Mouse (Mus musculus) thymus, postnatal 25 days (tissue): ENCODE measurements at regions not wholly inside any gene's neighbourhood (a gene's known extent, or its start where the extent isn't known, plus 50 kb on each side); places are given as distances from the start of the nearest gene placed in this dataset.

Experiments
- DNase-seq: peaks from one replicate; pipeline ENCODE4 v3.0.0; 2022

DNA sequence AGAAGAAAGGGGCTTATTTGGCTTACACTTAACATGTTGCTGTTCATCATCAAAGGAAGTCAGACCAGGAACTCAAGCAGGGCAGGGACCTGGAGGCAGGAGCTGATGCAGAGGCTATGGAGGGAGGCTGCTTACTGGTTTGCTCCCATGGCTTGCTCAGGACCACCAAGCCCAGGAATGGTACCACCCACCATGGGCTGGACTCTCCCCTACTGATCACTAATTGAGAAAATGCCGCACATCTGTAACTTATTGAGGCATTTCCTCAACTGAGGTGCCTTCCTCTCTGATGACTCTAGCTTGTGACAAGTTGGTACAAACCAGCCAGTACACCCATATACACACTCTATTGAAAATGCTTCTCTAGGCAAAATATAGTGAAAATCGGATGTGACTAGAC is 138.9 kb upstream of the Krr1 start:
- no peak for DNase-seq

DNA sequence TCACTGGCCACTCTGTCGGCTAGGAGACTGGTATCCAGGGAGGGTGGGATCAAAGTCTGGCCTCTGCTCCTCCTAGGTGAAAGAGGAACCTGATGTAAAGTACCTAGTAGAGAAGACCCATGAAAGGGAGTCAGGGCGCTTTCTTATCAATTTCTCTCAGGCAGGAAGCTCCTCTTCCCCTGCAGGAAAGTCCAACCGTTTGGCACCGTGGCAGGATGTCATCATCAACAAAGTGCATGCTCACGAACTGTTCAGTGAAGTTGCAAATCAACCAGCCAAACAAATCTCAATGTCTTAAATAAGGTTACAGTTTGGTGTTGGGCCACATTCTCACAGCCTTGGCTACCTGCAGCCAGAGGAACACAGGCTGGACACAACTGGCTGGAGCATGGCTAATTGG is 138.2 kb upstream of the Krr1 start:
- DNase-seq: no peak

DNA sequence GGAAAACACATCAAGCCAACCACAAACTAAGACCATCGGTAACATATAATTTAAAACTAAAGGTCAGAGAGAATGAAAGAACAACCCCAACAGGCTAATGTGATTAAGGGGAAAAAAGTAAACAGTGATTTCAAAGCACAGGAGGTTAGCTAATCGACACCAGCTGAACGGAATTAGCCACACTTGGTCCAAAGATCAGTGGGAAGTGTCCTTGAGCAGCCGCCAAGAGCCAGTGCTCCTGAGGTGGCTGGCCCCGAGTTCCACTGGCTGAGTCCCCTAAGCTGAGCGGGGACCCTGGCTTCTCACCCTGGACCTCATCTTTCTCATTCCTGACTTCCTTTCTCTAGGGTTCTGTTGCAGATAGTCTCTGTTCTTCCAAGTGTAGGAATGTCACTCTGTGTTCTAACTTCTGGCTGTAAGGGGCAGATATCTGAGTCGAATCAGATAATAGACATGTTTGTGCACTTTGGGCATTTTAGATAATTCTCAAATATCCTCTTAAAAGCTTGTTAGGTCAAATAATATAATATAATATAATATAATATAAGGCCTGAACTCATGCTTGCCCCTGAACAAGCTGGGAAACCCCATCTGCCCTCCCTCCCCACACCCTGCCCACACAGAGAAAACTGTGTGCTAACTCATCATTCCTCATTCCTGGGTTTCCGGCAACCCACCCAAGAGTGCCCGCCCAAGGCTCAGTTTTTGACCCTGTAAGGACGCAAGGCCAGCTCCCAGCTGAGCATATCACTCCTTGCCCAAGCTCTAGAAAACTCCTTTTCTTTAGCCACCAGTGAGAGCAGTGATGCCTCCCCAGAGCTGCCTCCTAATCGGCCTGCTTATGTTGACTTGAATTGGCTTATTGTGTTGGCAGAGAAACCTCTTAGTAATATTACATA is 137.3 kb upstream of the Krr1 start:
- no peak for DNase-seq

DNA sequence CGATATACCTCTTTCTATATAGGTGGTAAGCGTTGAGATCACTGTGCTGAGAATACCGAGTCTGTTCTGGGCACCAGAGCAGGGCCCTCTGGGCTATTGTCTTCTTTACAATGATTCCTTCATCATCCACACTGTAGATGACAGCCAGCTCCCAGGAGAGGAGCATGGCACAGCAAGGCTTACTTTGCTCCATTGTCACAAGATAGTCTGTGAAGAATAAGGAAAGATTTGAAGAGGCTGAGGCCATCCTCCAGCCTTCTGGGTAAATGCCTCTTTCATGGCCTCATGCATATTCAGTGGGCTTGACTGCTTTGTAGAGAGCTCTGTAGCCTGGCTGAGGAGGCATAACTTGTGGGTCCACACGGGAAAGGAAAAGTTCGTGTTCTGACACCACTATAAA is 136.3 kb upstream of the Krr1 start:
- no peak for DNase-seq

DNA sequence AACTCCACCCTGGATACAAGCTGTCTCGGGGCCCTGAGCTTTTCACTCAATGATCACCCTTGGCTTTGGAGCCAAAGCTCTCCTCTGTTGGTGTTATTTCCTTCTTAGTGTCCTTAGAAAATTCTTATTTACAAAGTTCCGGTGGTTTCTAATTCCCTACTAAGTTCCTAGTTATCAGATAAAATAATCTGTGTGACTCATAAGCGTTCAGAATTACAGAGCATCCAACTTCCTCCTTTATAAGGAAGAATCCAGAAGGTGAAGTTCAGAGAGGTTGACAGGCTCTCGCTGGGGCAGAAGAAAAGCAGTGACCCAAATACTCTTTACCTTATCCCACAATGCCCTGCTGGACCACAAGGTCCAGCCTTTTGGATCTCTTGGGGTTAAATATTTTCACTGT is 135.7 kb upstream of the Krr1 start:
- DNase-seq: no peak

DNA sequence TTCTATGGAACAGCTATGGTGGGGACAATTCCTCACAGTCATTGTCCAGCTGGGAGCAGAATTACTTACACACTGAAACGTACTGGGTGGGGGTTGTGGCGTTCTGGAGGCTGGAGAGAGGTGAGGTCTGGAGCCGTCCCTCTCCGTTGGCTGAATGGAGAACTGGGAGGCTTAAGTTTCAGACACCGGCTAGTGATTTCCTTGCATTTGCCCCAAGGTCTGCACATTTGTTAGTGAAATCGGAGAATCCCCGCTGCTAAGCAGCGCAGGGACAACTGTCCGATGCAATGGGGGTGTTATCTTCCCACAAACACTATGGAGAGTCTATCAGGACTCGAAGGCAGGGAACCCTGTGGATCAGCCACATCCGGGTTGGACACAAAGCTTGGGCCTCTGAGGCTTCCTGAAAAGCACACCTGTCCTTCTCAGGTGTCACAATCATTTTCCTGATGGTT is 130.1 kb upstream of the Krr1 start:
- DNase-seq: no peak

DNA sequence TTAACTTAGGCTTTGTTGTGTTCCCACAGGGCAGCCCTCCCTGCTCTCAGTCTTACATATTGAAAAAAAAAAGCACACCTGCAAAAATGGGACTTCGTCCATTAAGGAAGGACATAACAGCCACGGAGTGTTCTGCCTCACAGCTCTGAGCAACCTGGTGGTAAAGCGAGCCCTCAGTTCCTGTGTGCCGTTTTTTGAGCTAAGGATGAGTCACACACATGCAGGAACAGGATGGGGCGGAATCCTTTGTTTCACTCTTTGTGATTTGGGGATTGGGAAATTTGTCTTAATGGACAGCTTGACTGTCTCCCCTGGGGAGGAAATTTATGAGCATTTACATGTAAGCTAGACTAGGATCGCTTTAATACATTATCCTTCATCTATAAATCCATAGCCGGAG is 129.6 kb upstream of the Krr1 start:
- DNase-seq: no peak

DNA sequence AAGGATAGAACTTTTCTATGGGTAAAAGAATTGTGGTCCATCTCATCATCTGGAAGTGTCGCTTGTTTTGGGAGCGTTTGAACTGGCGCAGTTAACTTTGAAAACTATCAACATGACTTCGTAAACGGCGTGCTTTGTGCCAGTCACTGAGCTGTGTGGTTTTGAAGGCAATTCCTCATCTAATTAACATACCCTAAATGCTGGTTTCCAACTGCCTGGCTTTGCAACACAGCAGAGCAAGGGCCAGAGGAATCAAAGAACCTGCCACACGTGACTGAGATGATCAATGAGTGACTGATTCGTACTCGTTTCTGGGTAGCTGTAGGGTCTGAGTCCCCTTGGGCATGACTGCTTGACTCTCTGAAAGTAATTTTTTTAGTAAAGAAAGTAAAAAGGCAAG is 129.2 kb upstream of the Krr1 start:
- DNase-seq: no peak

DNA sequence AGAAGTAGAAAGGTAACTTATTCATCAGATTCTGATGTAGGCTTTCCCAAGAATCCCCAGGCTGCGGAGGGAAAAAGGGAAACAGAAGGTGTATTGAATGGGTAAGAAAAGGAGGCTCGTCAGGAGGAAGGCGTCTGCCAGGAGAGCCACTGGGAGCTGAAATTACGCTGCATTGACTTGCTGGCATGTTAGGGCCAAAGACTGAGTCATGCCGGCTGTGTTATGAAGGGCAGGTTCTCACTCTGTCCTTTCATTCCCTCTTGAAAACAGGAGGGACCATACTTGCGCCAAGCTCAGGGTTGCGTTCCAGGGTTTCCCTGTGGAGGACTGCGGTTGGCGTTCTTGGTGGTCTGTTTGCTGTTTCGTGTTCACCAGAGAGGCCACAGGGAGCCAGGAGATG is 128.3 kb upstream of the Krr1 start:
- DNase-seq: no peak

DNA sequence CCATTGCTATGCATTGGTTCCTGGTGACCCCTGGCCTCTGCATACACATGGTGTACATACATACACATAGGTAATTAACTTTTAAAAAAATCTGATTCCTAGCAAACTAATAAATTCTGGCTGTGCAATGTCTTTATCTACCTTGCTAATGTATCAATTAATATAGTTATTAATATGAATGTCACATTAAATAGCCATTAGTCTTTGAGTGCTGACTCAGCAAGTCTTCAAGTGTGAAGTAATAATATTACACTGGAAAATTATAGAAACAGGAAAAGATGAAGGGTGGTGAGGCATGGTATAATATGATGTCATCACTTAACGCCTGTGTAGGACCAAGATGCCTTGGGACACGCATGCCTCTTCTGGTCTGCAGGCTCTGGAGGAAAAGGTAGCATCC is 126.5 kb upstream of the Krr1 start:
- no peak for DNase-seq

DNA sequence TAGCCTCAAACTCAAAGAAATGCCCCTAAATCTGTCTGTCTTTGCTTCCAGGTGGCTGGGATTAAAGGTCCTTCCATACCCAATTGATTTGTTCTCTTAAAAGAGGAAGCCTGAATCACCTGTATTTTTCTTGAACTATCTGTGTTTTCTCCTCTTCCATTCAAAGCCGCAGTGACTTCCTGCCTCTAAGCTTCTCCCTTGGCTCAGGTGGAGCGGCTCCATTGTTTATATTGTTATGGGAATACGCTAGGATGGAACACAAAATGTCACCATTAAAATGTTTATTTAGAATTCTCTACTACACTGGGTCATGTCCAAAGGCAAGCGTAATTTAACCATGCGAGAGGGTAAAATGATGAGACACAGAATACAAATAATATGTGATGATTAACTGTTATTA is 118.2 kb upstream of the Krr1 start:
- DNase-seq: no peak

DNA sequence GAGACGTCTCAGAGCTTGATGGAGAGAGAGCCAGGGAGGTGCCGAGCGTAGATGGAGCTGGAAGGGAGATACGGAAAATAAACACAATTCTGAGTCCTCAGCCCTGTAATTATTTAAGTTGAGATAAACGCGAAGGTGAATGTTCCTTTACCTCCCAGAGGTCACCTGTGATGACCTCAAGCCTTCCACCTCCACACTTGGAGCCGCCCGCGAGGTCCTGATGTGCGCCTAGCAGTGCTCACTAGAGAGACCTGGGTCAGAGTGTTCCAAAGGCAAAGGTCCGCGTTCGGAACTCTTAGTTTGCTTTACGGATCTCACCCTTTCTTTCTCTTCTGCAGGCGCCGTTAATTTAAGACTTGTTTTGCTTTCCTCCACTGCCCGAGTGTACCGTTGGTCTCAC is 117.0 kb upstream of the Krr1 start:
- DNase-seq: no peak

DNA sequence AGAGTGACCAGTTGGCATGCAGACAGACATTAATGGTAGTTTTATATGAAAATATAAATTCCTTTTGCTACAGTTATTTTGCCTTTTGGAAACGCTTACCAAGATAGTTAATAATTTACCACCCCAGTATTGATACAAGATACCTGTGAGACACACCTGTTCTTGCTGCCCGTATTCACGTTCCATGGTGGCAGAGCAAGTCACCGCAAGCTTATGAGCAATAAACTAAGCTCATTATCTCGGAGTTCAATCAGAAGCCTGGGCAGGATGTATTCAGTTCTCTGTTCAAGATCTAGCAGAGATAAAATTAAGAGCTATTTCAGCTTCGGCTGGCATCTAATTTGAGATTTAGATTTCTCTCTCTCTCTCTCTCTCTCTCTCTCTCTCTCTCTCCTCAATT is 114.1 kb upstream of the Krr1 start:
- no peak for DNase-seq

DNA sequence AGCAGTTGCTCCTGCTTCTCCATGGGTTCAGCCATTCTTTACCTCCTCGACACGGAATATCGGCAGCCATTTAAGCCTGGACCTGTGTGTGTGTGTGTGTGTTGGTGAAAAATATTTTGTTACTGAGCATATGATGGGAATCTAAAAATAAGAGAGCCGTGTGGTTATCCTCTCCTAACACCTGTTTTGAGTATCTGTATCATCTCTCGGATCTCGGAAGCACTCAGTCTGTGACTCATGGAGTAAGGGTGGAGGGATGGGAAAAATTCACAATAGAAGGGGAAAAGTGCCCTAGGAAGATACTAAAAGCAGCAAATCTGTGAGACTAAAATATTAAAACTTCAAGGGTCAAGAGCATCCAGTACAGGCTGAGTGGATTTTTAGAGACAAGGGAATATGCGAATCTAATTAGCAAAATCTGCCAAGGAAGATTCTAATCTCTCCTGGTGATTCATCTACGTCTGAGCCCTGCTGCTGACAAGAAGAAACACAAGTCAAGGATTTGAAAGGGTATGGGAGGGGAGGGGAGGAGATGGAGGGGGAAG is 107.1 kb upstream of the Krr1 start:
- DNase-seq: no peak

DNA sequence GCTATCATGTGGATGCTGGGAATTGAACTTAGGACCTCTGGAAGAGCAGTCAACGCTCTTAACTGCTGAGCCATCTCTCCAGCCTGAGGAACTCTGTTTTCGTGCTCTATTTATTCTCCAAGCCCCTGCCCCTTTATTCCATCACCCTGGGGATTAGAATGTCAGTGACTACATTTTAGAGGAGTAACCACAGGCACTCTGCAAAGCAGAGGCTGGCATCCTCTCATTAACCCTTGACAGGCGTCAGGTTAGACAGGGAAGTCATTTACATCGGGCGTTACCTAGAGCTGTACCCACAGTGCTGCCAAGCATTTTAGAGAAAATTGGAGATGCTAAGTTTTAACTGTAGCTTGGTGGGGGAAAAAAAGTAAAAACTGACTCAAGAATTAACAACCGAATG is 105.4 kb upstream of the Krr1 start:
- DNase-seq: no peak

DNA sequence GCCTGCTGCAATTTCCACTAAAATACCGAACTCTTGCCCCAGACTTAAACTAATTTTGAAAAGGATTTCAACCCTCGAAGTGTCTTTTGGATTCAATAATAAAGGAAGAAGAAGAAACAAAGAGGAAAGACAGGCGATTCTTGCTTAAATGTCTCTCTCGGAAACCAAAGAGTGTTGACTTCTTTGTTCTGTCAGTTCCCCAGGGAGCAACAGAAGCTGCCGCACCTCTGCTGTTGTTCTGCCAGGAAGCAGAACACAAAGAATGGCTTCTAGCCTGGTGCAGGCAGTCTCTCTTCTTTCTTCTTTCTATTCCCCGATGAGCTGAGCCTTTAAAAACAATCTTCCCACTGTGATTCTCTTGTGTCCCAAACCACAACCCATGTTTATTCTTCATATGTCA is 104.9 kb upstream of the Krr1 start:
- no peak for DNase-seq

DNA sequence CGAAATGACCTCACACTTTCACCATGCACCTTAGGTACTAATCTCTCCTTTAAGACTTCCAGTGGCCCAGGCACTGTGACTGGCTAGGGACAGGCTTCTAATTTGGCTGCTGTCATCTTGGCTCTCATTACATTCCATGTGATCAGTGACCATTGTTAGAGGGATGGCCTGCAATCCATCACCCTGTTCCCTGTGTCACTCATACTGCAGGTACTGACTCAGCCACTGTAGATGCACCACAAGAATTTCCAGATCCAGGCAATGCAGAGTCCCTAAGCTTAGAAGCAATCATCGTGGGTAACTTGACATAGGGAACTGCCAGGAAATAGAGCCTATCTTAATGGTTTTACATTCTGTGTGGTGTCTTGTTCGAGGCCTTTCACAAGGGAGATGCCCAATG is 92.1 kb upstream of the Krr1 start:
- DNase-seq: no peak

DNA sequence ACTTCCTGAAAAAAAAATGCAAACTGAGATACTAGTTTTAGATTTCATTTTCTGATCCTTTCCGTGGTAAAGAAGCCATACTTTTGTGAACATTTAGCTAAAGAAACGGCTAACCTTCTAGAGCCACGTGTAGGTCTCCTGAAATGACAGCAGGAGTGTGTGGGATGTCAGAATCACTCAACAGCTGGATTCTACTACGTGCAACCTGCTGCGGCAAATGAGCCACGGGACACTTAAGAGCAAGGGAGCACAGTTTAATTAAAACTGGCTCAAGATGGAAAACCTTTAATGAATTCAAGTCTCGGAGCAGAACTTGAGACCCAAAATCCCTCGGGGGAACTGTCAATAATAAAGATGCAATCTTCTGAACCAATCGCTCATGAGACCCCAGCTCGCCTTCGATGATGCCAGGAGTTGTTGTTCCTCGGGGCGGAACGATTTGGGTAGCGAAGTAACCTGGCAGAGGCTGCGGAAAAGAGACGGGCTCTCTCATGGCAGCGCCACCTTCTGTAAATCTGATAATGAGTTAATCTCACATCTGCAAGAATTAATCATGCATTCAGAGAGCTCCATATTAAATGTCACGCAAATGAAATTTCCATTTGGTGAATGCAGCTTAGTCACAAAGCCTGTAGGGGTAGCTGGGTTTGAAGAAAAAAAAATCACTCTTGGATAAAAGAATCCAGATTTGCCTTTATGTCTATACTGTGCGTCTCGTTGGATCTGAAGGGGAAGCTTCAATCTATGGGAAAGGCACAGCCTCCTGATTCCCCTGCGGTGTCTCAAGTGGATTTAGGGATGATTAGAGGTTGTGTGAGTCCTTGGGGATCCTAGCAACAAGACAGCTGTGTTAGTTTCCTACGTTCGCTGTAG is 90.9 kb upstream of the Krr1 start:
- no peak for DNase-seq

DNA sequence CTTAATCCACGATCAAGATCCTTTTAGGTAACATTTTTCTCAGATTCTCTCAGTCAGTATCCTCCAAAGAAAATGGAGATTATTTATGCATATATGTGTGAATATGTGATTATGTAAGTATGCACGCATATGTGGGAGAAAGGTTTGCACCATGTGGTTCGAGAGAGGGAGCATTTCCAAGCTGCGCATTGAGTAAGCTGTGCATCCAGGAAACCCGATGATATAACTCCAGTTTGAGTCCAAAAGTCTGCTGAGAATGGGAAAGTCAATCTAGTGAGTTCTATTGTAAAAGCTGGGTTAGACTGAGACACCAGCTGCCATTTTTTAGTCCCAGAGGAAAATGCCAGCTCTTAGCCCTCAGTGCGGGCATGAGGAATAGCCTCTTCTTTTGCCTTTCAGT is 89.9 kb upstream of the Krr1 start:
- no peak for DNase-seq

DNA sequence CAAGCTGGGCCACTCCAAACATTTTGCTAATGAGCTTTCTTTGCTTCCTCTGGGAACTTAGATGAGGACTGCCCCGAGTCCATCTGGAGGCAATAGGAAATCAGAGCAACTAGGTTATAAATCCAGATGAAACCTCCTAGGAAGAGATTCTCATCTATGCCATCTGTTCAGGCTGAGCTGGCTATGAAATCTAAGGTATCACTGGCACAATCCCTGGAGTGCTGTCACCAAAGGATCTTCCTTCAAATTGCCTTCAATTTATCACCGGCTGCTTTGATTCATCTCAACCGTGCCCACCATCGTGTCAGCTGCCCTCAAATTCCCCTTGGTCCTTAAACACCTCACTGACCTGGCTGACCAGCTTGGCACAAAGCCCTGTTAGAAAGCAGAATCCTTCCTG is 87.8 kb upstream of the Krr1 start:
- DNase-seq: no peak

DNA sequence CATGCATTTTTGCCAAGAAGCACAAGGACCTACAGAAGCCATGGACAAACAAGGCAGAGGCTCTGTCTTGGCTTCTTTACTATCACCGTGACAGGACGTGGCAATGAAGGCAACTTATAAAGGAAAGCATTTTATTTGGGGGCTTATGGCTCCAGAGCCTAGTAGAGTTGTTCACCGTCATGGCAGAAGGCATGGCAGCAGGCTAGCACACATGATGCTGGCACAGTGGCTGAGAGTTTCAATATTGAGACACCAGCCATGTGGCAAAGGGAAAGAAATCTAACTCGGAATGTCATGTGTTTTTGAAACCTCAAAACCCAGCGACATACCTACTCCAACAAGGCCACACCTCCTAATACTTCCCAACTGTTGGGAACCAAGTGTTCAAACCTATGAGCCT is 83.4 kb upstream of the Krr1 start:
- DNase-seq: no peak

DNA sequence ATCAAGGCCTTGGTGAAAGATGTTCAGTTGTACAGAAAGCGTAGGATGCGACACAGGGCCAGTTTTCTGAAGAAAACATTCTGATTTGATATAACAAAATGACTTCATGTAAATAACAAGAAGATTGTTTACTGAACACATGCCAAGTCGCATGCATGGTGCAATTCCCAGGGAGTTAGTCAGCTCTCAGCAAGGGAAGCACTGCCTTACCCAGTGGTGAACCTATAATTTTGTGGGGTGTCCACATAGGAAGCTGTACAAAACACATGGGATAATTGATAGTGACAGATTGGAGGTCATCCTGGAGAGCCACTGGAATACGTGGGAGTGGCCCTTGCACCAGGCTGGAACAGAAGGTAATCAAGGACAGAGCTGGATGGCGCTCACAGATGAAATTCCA is 79.0 kb upstream of the Krr1 start:
- no peak for DNase-seq

DNA sequence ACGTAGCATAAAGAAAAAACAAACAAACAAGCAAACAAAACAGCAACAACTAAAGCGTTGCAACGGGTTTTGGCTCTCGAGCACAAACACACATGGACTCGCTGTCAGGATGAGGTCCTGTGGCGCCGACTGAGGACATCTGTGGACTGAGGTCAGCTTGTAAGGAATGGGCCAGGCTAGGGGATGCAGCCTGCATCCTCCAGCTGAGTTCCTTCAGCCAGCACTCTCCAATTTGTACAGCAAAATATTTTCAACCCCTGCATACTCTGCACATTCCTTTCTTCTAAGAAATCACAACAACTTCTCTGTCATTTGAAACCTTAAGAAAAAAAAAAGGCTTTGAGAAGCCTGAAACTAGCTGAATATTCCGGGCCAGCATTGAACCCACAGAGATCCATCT is 78.5 kb upstream of the Krr1 start:
- no peak for DNase-seq

DNA sequence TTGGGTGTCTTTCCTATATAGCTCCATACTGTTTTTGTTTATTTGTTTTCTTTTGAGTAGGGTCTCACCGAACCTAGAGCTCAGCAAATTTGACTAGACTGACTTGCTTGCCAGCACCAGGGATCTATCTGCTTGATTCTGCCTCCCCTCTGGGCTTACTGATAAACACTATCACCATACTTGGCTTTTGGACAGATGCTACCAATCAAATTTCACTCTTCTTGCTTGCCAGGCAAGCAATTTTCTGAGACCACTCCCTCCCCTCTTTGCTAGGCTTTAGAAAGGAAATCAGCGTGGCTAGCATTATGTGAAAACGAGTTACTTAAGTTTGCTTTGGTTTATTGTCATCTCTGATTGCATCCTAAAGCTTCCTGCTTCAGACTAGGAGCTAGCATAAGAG is 75.1 kb upstream of the Krr1 start:
- no peak for DNase-seq
